Mouse (Mus musculus) lung, postnatal 0 days (tissue): ENCODE data around the gene Add1.

Source experiments
- CTCF ChIP-seq: IDR thresholded peaks from 2 replicates; pipeline ENCODE4 v1.5.1; 2016; ENCODE audit warnings: antibody characterized with exemption, mild to moderate bottlenecking
- EP300 ChIP-seq: IDR thresholded peaks from 2 replicates; pipeline ENCODE4 v1.6.1; 2016; ENCODE audit warnings: antibody characterized with exemption, mild to moderate bottlenecking, control low read depth

- TF ChIP-seq CTCF (no peak), EP300 (no peak)
These were observed 43.3 kb upstream of the Add1 start for GRCm38 (mm10) chr5:34530116-34530515.
